Mouse (Mus musculus) forebrain, embryonic 10.5 days (tissue): ENCODE results near the gene Ncoa5. TPM values are rescaled to one million over a fixed set of nuclear protein-coding genes. Genes with fewer than 3 reads are reported as not detected.

Experiments
- DNase-seq: peaks from one replicate; pipeline ENCODE4 v3.0.0-alpha.2; 2017; ENCODE audit warnings: low spot score; ENCODE audit errors: extremely low spot score
- H3K27ac ChIP-seq: fragments of 300-500 bp; sonication (generic); 2 replicates; pipeline ENCODE4 v1.5.1; 2016; ENCODE audit warnings: mild to moderate bottlenecking
- H3K27me3 ChIP-seq: fragments of 300-500 bp; sonication (generic); 2 replicates; pipeline ENCODE4 v1.6.1; 2016; ENCODE audit warnings: mild to moderate bottlenecking; ENCODE audit not compliant: poor library complexity, severe bottlenecking
- H3K36me3 ChIP-seq: fragments of 300-500 bp; sonication (generic); replicated peaks from 2 replicates; pipeline ENCODE4 v1.6.1; 2016; ENCODE audit warnings: mild to moderate bottlenecking, moderate library complexity
- H3K4me1 ChIP-seq: fragments of 300-500 bp; sonication (generic); 2 replicates; pipeline ENCODE4 v1.6.1; 2016
- H3K4me3 ChIP-seq: fragments of 300-500 bp; sonication (generic); 2 replicates; pipeline ENCODE4 v1.5.1; 2016; ENCODE audit warnings: mild to moderate bottlenecking, moderate library complexity
- H3K9me3 ChIP-seq: fragments of 300-500 bp; sonication (generic); 2 replicates; pipeline ENCODE4 v1.6.1; 2016; ENCODE audit warnings: mild to moderate bottlenecking, moderate library complexity
- WGBS: fragments of 180-500 bp; shearing (Covaris S2); methylation state at CpG from one replicate; pipeline ENCODE4 v1.1.7; 2016; 5-methylcytosine and 5-hydroxymethylcytosine counted together
- polyA plus RNA-seq: library from polyadenylated mRNA; unstranded; fragments of >200 nt; fragmentation: Nextera tagmentation; extraction: Ambion mirVana; gene quantifications from 2 replicates; pipeline ENCODE4 v1.2.1, GENCODE M21; 2016

Gene Ncoa5
- polyA plus RNA-seq, 1 experiment from 2014 or later: 103 TPM

DNA sequence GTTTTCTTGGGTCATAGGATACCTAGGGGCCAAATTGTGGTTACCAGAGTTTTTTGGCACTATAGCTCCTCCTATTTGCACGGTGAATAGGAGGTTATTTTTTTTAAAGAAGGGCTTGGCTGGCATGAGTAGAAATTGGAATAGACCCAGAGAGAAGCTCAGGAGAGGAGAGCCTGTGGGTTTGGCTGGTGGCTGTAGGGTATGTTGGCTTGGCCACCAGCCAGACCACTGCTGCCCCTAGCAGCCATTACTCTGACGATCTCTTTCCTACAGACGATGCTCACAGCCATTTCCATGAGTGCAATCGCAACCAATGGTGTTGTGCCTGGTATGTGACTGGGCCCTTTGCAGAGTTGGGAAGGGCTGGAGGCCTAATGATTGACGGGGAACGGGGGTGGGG lies 59.1 kb downstream of the Ncoa5 start:
- Histone ChIP-seq H3K4me3 (no peak overlapping the region), H3K9me3 (no peaks in the 10 kb centered on the region), H3K4me1 (peaks cover 9% of the 10 kb centered on the region), H3K27ac (no peak overlapping the region), H3K36me3 (no peaks in the 10 kb centered on the region), H3K27me3 (peaks cover 33% of the 10 kb centered on the region)
- 87% methylated on average over 6 of the region's 6 CpGs for WGBS
- DNase-seq: no peak

DNA sequence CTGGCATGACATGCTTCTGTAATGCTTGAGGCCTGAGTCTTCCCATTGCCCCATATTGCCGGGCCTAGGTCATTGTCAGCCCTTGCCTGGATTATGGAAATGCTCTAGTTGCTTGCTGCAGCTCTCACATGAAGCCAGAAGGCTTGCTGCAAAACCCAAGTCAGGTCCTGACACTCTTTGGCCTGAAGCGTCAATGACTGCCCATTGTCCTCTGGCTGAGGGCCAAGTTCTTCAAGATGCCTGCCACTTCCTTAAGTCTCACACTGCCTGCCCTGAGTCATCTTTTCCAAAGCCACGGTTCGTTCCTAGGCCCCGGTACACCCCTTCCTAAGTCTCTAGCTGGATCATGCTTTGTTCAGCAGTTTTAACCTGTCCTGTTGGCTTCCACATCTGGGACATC lies 62.0 kb downstream of the Ncoa5 start:
- Histone ChIP-seq H3K4me3 (no peak overlapping the region), H3K36me3 (no peaks in the 10 kb centered on the region), H3K27ac (no peak overlapping the region), H3K27me3 (peaks cover 61% of the 10 kb centered on the region), H3K4me1 (peaks cover 39% of the 10 kb centered on the region), H3K9me3 (no peaks in the 10 kb centered on the region)
- WGBS: 83% methylated on average over 5 of the region's 5 CpGs
- DNase-seq: no peak

DNA sequence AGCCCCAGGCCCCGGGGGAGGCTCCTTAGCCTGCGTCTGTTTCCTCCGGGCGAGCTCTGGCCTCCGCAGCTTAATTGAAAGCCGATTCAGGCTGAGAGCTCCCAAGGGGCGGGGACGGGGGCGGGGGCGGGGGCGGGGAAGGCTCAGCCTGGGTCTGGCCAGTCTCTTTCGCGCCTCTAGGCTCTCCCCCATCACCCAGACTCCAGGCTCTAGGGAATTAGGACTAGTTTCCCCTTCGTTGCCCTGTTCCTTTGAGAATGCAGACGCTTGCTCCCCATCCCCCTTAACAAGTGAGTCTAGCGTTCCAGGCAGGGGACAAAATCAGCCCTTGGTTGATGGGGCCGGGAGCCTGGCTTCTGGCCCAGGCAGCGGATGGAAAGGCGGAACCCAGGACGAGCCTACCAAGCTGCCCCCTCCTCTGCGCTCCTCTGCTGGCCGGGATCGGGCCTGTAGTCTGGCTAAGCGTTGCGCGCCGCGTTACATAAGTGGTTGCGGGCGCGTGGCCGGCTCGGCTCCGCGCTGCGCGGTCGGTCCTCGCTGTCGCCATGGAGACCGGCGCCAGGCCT lies 64.0 kb downstream of the Ncoa5 start:
- Histone ChIP-seq H3K4me1 (peaks cover 45% of the 10 kb centered on the region), H3K27ac (peak overlapping the region; percentile 25; the same call in 1 of the 2 replicates), H3K36me3 (no peaks in the 10 kb centered on the region), H3K4me3 (peak overlapping the region; percentile 47), H3K27me3 (peaks cover 81% of the 10 kb centered on the region), H3K9me3 (no peaks in the 10 kb centered on the region)
- DNase-seq: peak; percentile 46
- WGBS: under 1% methylated on average over 42 of the region's 42 CpGs

DNA sequence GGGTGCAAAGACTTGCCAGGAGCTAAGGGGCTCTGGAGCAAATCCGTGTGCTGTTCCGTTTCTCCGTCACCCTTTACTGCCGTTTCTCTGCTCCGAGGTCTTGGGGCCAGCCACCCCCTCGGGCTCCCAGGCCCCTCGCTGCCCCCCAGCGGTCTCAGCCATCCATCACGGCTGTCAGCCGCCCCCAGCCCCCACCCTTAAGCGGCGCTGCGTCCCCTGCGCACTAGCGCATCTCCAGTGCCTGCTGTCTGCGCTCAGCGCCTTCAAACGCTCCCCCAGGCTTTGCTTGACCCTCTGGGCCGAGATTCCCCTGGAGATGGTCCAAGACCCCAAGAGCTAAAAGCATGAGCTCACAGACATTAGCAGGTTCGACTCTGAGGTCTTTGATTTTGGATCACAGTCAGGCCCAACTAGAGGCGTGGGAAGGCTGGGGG lies 65.3 kb downstream of the Ncoa5 start:
- 2% methylated on average over 21 of the region's 21 CpGs for WGBS
- no peak overlapping the region for H3K27ac ChIP-seq
- no peaks in the 10 kb centered on the region for H3K36me3 ChIP-seq
- peaks cover 94% of the 10 kb centered on the region for H3K27me3 ChIP-seq
- H3K4me3 ChIP-seq: no peak overlapping the region
- DNase-seq: no peak
- peaks cover 55% of the 10 kb centered on the region for H3K4me1 ChIP-seq
- H3K9me3 ChIP-seq: no peaks in the 10 kb centered on the region

DNA sequence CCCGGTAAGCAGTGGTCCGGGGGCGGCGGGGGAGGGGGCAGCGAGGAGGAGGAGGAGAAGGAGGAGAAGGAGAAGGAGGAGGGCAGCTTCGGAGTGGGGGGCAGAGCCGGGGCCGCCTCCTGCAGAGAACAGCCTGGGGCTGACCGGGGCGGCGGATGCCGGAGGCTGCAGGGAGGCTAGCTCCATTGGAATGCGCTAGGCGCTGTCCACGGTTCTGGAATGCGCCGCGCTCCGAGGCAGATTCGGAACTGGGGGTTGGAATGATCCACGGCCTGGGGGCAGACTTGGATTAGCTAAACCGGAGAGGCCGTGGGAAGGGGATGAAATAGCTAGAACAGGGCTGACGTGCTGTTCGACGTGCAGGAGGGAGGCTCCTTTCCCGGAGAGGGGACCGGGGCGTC lies 66.2 kb downstream of the Ncoa5 start:
- H3K9me3 ChIP-seq: no peaks in the 10 kb centered on the region
- peak; percentile 79 for DNase-seq
- peaks cover 97% of the 10 kb centered on the region for H3K27me3 ChIP-seq
- 1% methylated on average over 29 of the region's 29 CpGs for WGBS
- H3K4me1 ChIP-seq: peaks cover 64% of the 10 kb centered on the region
- peak overlapping the region; percentile 52 for H3K4me3 ChIP-seq
- no peaks in the 10 kb centered on the region for H3K36me3 ChIP-seq
- H3K27ac ChIP-seq: no peak overlapping the region

DNA sequence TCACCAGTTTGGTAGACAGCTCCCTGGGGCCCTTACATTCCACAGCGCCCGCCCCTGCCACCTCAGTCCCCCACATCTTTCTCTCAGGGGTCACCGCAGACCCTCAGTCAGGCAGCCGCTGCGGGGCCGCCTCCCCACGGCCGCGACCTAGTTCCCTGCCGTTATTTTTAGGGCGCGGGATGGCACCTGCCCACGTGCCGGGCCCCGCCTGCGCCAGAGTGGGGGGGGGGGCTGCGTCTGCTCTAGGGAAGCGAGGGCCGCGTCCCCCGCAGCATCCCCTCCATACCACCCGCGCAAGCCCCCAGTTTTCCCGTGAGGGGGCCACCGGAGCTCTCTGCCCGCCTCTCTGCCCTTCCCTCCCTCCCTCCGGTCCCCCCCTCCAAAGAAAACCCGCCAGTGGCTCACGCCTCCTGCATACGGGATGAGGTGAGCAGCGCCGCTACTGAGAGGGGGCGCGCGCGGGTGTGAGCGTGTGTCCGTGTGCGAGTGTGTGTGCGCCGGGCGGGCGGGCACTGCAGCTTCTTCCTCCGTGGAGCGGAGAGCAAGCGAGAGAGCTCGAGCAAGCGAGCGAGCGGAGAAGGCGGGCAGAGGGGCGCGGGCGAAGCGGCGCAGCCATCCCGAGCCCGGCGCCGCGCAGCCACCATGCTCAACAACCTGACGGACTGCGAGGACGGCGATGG lies 66.8 kb downstream of the Ncoa5 start:
- H3K27me3 ChIP-seq: peaks cover 97% of the 10 kb centered on the region
- no peaks in the 10 kb centered on the region for H3K36me3 ChIP-seq
- H3K4me1 ChIP-seq: peaks cover 64% of the 10 kb centered on the region
- WGBS: under 1% methylated on average over 65 of the region's 65 CpGs
- no peaks in the 10 kb centered on the region for H3K9me3 ChIP-seq
- H3K4me3 ChIP-seq: peak overlapping the region; percentile 52
- DNase-seq: no peak
- H3K27ac ChIP-seq: no peak overlapping the region; the same call in 1 of the 2 replicates

DNA sequence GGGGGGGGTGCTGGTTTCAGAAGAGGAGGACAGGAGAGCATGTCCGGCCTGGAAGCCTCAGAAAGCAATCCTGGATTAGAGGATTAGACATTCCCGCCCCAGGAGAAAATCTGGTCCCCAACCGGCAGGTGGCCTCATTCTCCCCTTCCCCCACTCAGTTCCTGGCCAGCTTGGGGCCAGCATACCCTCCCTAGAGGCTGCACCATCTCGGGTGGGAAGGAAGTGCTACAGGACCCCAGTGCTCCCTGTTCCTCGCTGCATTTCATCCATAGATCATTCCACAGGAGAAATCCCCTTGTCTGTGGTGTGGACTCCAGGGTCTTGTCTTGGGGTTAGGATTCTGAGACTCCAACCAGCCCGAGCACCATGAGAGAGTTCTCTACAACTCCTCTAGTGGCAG lies 67.5 kb downstream of the Ncoa5 start:
- WGBS: 2% methylated on average over 6 of the region's 6 CpGs
- Histone ChIP-seq H3K4me1 (peaks cover 64% of the 10 kb centered on the region), H3K9me3 (no peaks in the 10 kb centered on the region), H3K27ac (no peak overlapping the region), H3K36me3 (no peaks in the 10 kb centered on the region), H3K27me3 (peaks cover 97% of the 10 kb centered on the region), H3K4me3 (peak overlapping the region; percentile 52)
- no peak for DNase-seq

DNA sequence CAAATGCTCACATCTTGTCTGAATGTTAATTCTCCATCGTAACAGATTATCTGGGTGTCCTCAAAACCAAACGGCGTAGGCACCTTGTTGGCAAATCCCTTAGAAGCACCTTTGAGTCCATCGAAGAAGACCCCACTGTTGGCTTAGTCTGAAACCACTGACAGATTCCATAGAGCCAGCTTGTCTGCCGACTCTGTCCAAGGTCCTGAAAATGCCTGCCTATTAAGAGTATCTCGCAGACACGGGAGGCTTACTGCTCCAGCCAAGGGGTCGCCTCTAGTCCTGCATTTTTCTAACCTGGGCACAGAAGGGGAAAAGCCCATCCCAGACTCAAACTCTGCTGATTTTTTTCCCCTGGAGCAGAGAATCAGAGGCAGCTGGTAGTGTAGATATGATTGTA lies 68.3 kb downstream of the Ncoa5 start:
- H3K27ac ChIP-seq: no peak overlapping the region
- peak; percentile 61 for DNase-seq
- H3K4me3 ChIP-seq: no peak overlapping the region
- H3K9me3 ChIP-seq: no peaks in the 10 kb centered on the region
- H3K27me3 ChIP-seq: peaks cover 90% of the 10 kb centered on the region
- 21% methylated on average over 8 of the region's 8 CpGs for WGBS
- H3K4me1 ChIP-seq: peaks cover 70% of the 10 kb centered on the region
- H3K36me3 ChIP-seq: no peaks in the 10 kb centered on the region

DNA sequence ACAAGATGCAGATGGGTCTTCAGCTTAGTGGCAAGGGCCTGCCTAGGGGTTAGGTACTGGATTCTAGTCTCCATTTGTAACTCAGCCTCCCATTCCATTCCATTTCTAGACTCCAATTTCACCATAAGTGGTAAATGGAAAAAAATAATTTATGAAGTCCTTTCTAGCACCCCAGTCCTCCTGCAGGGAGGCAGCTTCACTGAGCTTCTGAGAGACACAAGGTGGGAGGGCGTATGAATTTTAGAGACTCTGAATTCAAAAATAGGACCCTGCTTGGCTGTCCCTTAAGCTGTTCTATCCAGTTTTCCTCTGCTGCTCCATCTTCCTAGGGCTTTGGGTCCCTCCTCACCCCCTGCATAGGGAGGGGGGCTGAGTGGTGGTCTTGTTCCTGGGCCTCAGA lies 69.7 kb downstream of the Ncoa5 start:
- 84% methylated on average over 1 of the region's 1 CpGs for WGBS
- Histone ChIP-seq H3K4me3 (peak overlapping the region; percentile 26; the same call in 1 of the 2 replicates), H3K4me1 (peaks cover 70% of the 10 kb centered on the region), H3K27me3 (peaks cover 76% of the 10 kb centered on the region), H3K36me3 (no peaks in the 10 kb centered on the region), H3K27ac (no peak overlapping the region), H3K9me3 (no peaks in the 10 kb centered on the region)
- DNase-seq: no peak

DNA sequence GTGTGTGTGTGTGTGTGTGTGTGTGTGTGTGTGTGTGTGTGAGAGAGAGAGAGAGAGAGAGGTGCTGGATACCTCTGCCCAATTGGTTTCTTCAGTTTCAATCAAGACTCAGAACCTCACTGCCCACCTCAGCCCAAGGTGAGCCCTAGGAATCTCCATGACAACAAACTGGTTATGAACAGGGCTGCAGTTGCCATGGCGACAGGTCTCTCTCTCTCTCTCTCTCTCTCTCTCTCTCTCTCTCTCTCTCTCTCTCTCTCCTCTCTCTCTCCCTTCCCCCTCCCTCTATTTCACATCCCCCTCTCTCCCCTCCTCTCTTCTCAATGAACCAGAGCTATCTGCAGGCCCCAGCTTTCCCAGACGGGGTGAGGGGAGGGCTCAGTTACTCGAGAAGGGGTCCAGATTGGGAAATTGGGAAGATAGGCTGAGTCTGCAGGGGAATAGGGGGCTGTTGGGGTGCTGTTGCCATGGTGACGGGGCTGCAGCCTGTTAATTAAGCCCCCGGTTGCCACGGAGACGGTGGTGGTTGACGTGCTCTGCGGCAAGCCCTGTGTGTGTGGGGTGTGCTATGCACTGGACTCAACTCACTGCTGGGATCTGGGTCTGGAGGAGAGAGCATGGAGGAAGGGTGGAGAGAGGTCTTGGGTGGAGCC lies 70.3 kb downstream of the Ncoa5 start:
- DNase-seq: peak; percentile 55

DNA sequence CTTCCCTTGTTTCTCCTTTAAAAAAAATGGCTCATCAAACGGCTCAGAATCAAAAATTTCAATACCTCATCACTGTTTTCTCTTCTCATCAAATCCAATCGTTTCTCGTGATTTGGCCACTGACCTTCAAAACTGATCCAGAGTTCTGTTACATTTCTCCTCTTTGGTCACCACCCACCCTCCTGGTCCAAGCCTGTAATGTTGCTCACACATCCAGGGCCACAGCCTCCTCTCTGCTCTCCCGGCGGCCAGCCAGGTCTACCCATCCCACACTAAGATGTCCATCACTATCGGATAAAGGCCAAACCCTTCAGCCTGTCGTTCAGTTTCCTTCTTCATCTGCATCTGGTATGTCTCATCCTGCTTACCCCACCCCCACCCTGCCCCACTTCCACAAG lies 72.5 kb downstream of the Ncoa5 start:
- WGBS: 56% methylated on average over 7 of the region's 7 CpGs
- H3K36me3 ChIP-seq: no peaks in the 10 kb centered on the region
- peaks cover 49% of the 10 kb centered on the region for H3K27me3 ChIP-seq
- H3K27ac ChIP-seq: no peak overlapping the region
- DNase-seq: no peak
- H3K9me3 ChIP-seq: no peaks in the 10 kb centered on the region
- no peak overlapping the region for H3K4me3 ChIP-seq
- H3K4me1 ChIP-seq: peaks cover 42% of the 10 kb centered on the region

More for the DNA sequence above, 70.3 kb downstream of the Ncoa5 start:
- Histone ChIP-seq H3K36me3 (no peaks in the 10 kb centered on the region), H3K4me1 (peaks cover 64% of the 10 kb centered on the region), H3K9me3 (no peaks in the 10 kb centered on the region), H3K4me3 (peak overlapping the region; percentile 26; the same call in 1 of the 2 replicates), H3K27ac (no peak overlapping the region), H3K27me3 (peaks cover 70% of the 10 kb centered on the region)
- 33% methylated on average over 9 of the region's 9 CpGs for WGBS

DNA sequence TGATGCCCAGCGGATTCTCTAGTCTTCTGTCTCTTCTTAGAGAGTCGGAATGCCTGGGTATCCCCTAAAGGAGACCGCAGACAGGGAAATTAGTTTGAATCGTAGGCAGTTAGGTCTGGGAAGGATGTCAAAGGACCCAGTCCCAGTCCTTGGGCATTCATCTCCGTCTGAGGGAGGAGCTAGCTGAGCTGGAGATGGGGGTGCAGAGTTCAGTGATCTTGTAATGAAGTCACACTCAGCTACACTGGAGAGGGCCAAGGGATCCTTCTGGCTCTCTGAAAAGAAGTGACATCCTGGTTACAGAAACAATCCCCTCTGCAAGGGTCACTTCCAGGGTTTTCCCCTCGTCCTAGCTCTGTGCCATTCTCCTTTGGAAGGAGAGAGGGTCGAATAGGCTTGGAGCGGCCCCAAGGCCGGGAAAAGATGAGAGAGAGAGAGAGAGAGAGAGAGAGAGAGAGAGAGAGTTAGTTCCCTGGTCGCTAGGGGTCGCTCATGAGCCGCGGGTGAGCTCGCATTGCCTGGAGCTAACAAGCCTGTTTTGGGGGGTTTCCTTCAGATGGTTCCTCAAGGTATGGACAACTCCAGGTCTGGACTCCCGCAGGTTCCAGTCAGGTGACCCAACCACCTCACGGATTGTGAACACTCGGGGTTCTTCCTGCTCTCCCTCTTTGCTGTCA lies 73.0 kb downstream of the Ncoa5 start:
- Histone ChIP-seq H3K4me1 (peaks cover 40% of the 10 kb centered on the region), H3K36me3 (no peaks in the 10 kb centered on the region), H3K27ac (peak overlapping the region; percentile 89), H3K27me3 (peaks cover 49% of the 10 kb centered on the region), H3K9me3 (no peaks in the 10 kb centered on the region), H3K4me3 (peak overlapping the region; percentile 72)
- 8% methylated on average over 17 of the region's 17 CpGs for WGBS
- DNase-seq: peak; percentile 66
